Mouse (Mus musculus): ENCODE data around the gene Krt18. TPM values are rescaled to one million over a fixed set of nuclear protein-coding genes. Genes with fewer than 3 reads are reported as not detected.

Krt18 gene
- polyA plus RNA-seq, 1 experiment from 2014 or later = 9.4 TPM

DNA sequence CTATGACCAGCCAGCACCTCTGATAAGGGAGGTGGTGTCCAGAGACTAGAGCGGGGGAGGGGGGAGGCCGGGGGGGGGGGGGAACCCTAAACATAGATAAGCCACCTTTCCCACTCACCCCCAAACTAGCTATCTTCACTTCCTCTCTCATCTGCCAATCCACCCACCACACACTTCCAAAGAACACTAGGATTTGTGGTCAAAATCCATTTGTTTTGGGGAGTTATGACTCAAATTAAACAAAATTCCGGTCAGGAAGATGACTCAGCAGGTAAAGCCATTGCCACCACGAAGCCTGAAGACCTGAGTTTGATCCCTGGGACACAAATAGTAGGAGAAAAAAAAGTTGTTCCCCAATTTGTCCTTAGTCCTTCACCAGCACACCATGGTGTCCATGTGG, 13.1 kb upstream of the Krt18 start:
- Histone ChIP-seq H3K9ac (no peak overlapping the region), H3K9me3 (no peaks in the 10 kb centered on the region), H3K4me3 (replicated peaks) (no peak overlapping the region), H3K36me3 (replicated peaks) (no peaks in the 10 kb centered on the region), H3K27ac (no peak overlapping the region), H3K4me1 (peaks cover 8% of the 10 kb centered on the region; the same call in 1 of the 2 replicates), H3K4me2 (no peak overlapping the region), H3K27me3 (peaks cover 8% of the 10 kb centered on the region)
- 54% methylated on average over 4 of the region's 4 CpGs for whole genome bisulfite sequencing
- ATAC-seq (ENCODE audit: low FRiP score) = no peak

DNA sequence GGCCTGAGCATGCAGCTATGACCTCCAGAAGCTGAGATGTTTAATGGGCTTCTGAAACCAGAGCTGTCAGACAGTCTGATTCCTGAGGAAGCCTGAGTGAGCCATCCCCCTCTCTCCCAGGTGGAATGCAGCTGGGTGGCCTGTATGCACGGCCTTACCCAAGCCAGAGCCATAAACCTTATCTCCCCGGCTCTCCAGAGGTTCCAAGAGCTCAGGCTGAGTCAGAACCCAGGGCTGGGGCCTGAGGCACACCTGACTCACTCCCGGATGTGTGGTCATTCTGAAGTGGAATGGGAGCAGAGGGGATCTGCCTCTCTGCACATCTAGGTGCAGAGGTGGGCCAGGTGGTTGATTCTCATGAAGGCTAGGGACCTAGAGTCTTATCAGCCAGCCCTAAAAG, 11.9 kb upstream of the Krt18 start:
- no peak overlapping the region for H3K4me3 ChIP-seq (replicated peaks)
- no peak for ATAC-seq (ENCODE audit: low FRiP score)
- no peaks in the 10 kb centered on the region for H3K9me3 ChIP-seq
- WGBS = 54% methylated on average over 3 of the region's 3 CpGs
- H3K36me3 ChIP-seq (replicated peaks) = no peaks in the 10 kb centered on the region
- no peak overlapping the region for H3K4me2 ChIP-seq
- no peak overlapping the region for H3K27ac ChIP-seq
- H3K4me1 ChIP-seq = peaks cover 8% of the 10 kb centered on the region; the same call in 1 of the 2 replicates
- no peak overlapping the region for H3K9ac ChIP-seq
- H3K27me3 ChIP-seq = peaks cover 12% of the 10 kb centered on the region

DNA sequence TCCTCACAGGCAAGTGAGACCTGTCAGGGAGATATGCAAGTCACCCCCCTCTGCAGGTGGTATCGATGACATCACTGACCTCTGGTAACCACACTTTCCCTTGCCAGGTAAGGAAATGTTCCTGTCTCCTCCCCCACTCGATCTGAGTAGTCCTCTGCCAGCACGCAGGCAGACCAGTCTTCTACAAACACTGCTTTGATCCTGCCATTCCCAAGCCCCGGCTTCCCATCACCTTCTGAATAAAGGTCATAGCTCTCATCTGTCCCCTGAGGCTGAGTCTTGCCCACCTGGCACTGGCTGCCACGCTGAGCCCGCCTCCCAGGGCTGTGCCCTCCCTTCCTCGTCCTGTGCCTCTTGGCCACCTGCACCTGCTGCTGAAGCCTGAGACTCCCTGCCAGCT, 11.2 kb upstream of the Krt18 start:
- ATAC-seq (ENCODE audit: low FRiP score) = no peak
- Histone ChIP-seq H3K36me3 (replicated peaks) (no peaks in the 10 kb centered on the region), H3K27ac (no peak overlapping the region), H3K9ac (no peak overlapping the region), H3K4me3 (replicated peaks) (no peak overlapping the region), H3K4me2 (no peak overlapping the region), H3K9me3 (no peaks in the 10 kb centered on the region), H3K4me1 (peaks cover 8% of the 10 kb centered on the region; the same call in 1 of the 2 replicates), H3K27me3 (peaks cover 5% of the 10 kb centered on the region)
- 37% methylated on average over 7 of the region's 7 CpGs for WGBS

DNA sequence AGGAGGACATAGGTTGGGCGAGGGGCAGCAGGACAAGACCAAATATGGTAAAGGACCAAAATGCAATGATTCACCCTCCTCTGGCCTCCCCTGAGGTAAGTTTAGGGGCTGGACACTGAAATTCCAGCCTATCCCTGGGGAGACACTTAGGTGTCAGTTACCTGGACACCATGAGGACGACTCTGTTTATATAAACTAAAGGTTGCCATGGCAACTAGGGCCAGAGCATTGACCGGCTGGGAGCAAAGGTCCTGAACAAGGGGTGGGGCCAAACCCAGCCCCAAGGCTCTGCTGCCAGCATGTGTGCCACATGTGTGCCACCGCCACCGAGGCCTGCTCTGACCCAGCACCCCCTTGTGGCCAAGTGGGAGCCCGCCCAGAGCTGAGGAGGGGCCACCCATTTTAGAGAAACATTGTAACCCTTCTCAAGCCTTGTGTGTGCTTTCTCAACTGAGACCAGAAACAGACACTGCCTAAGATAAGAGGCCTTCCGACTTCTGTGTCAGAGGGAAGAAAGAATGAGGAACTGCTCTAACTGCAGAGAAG, 10.0 kb upstream of the Krt18 start:
- Histone ChIP-seq H3K9ac (no peak overlapping the region), H3K9me3 (no peaks in the 10 kb centered on the region), H3K4me3 (replicated peaks) (no peak overlapping the region), H3K4me1 (peaks cover 8% of the 10 kb centered on the region; the same call in 1 of the 2 replicates), H3K27ac (no peak overlapping the region), H3K4me2 (no peak overlapping the region), H3K27me3 (peaks cover 4% of the 10 kb centered on the region; the same call in 1 of the 2 replicates), H3K36me3 (replicated peaks) (no peaks in the 10 kb centered on the region)
- 34% methylated on average over 7 of the region's 7 CpGs for WGBS
- no peak for ATAC-seq (ENCODE audit: low FRiP score)

DNA sequence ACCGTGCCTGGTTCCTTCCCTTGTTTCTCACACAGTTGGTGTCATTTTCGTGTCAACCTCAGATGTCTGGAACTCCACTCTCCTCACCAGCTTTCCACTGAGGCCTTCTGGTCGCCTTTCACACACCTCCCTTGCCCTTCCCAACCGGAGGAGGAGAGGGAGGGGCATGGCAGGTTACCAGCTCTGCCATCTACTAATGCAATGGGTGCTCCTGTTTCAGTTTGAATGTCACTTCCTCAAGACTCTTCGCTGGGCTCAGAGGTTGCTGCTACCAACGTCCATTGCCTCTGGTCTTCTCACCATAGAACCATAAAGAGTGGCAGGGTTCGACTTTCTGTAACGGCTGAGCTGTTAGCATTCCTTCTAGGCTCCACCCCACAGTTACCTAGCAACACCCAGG, 5.5 kb upstream of the Krt18 start:
- H3K4me2 ChIP-seq = no peak overlapping the region
- H3K9me3 ChIP-seq = no peaks in the 10 kb centered on the region
- WGBS = 45% methylated on average over 8 of the region's 8 CpGs
- peaks cover 16% of the 10 kb centered on the region for H3K4me1 ChIP-seq
- H3K27me3 ChIP-seq = peaks cover 47% of the 10 kb centered on the region
- H3K9ac ChIP-seq = no peak overlapping the region
- no peaks in the 10 kb centered on the region for H3K36me3 ChIP-seq (replicated peaks)
- no peak overlapping the region for H3K4me3 ChIP-seq (replicated peaks)
- ATAC-seq (ENCODE audit: low FRiP score) = no peak
- no peak overlapping the region for H3K27ac ChIP-seq

DNA sequence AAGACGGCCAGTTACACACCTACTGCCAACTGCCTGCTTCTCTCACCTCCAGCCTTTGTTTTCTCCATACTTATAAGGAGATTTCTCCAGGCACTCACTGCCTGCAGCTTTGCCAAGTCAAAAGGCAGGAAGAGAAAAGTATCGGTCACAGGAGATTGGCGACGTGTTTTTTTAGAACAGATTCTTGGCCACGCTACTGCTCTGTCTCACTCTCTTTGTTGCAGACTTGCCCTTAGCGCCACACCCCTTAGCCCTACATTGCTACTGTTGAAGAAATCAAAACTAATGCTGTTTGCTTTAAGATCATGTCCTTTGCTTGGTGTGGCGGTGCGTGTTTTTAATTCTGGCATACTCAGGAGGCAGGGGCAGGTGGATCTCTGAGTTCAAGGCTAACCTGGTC, 4.1 kb upstream of the Krt18 start:
- peaks cover 61% of the 10 kb centered on the region for H3K27me3 ChIP-seq
- ATAC-seq (ENCODE audit: low FRiP score) = no peak
- H3K27ac ChIP-seq = no peak overlapping the region
- WGBS = 72% methylated on average over 8 of the region's 8 CpGs
- H3K36me3 ChIP-seq (replicated peaks) = no peaks in the 10 kb centered on the region
- H3K9ac ChIP-seq = no peak overlapping the region
- H3K4me2 ChIP-seq = no peak overlapping the region
- H3K4me1 ChIP-seq = peaks cover 21% of the 10 kb centered on the region
- no peaks in the 10 kb centered on the region for H3K9me3 ChIP-seq
- H3K4me3 ChIP-seq (replicated peaks) = no peak overlapping the region

DNA sequence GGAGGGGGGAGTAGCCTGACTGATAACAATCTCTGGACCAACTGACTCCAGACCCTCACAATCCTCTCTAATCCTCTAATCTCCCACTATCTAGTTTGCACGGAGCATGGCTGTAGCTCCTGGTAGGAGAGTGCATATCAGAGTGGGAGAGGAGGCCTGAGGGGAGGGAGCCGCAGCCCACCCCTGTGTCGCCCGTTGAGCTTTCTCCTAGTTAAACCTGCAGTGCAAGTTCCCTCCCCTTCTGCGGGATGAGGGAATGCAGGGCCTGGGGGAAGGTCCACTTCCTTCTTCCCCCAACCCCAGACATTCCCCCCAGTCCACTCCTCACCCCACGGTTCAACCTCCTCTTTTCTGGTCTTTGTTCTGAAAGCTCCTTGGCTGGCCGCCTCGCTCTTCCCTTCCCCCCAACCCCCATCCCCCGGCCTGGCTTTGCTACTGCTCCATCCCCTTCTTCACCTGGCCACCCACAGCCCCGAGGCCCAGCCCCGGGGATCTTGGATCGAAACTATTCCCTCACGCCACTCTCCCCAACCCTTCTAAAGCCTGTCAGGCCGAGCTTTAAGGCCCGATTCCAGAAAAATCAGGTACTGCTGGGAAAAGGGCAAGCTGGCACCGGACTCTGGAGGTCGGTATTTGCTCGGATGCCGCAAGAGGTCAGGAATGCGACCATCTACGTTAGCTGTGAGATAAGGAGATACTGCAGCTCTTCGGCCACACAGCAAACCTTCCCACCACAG, 2.7 kb upstream of the Krt18 start:
- H3K27me3 ChIP-seq = peaks cover 73% of the 10 kb centered on the region
- no peaks in the 10 kb centered on the region for H3K36me3 ChIP-seq (replicated peaks)
- H3K4me3 ChIP-seq (replicated peaks) = 0 out of 2 replicates have a peak overlapping the region, but pooled peaks have one; percentile 8
- H3K4me1 ChIP-seq = peaks cover 21% of the 10 kb centered on the region
- no peak for ATAC-seq (ENCODE audit: low FRiP score)
- no peak overlapping the region for H3K27ac ChIP-seq
- H3K9ac ChIP-seq = no peak overlapping the region
- WGBS = 4% methylated on average over 22 of the region's 22 CpGs
- H3K9me3 ChIP-seq = no peaks in the 10 kb centered on the region
- peak overlapping the region; percentile 31 for H3K4me2 ChIP-seq

DNA sequence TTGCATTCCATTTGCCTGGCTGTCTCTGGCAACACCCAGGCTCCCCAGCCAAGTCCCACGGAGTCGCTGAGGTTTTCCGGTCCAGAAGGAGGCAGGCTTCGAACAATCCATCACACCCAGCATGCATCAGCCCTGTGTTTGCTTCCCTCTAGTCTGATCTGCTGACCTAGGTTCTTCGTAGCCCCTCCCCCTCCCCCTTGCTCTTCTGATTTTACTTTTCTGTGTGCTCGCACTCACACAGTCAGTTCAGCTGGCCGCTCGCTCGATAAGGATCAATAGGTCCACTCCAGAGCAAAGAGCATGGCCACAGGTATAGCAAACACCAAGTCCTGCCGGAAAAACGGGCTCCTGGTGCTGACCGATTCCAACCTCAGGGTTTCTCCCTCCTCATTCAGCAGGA, 1.6 kb upstream of the Krt18 start:
- 14% methylated on average over 12 of the region's 12 CpGs for WGBS
- Histone ChIP-seq H3K9ac (no peak overlapping the region), H3K4me2 (no peak overlapping the region), H3K4me3 (replicated peaks) (no peak overlapping the region), H3K4me1 (peaks cover 21% of the 10 kb centered on the region), H3K27ac (no peak overlapping the region), H3K36me3 (replicated peaks) (no peaks in the 10 kb centered on the region), H3K9me3 (no peaks in the 10 kb centered on the region), H3K27me3 (peaks cover 70% of the 10 kb centered on the region)
- no peak for ATAC-seq (ENCODE audit: low FRiP score)

DNA sequence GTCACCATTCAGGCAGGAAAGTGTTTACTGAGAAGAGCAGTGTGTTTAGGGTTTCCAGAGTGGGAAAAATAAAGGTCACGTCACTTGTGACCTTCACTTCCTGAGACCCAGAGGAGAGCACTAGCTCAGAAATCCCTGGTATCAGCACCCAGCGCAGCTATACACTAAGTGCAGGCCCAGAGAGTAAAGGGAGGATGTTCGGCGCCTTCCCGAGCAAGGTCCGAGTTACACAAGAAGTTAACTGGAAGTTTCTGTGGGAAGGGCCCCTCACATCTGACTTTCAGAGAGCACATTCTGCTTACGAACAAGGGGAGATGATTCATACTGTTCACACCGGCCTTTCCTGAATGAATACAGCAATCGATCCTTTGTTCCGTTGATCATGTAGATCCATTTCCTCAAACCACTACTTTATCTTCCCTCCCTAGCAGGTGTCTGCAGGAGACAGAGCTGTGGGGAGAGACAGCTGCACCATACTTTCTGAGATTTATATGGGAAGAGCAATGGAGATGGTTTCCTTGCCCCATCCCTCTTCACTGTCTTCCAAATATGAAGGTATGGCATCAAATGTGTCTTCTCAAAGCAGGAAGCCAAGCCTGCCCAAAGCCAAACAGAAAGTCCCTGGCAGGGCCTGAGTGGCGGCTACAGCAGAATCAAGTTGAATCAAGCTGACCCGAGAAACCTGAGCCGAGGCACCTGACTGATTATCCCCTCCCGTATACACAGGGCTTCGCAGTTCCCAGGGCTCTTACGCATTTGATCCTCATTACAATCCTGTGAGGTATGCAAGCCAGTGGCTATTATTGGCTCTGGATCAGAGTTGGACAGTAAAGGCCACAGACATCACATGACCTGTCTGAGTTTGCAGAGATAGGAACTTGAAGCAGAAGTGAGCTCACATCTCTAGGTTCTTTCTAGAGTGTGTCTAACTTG, 6.4 kb downstream of the Krt18 start:
- Histone ChIP-seq H3K4me1 (no peaks in the 10 kb centered on the region), H3K36me3 (replicated peaks) (no peaks in the 10 kb centered on the region), H3K9ac (no peak overlapping the region), H3K27ac (no peak overlapping the region; the same call in 1 of the 2 replicates), H3K4me2 (no peak overlapping the region), H3K27me3 (peaks cover 8% of the 10 kb centered on the region; the same call in 1 of the 2 replicates), H3K9me3 (no peaks in the 10 kb centered on the region), H3K4me3 (replicated peaks) (no peak overlapping the region)
- 64% methylated on average over 16 of the region's 16 CpGs for WGBS
- ATAC-seq (ENCODE audit: low FRiP score) = no peak

DNA sequence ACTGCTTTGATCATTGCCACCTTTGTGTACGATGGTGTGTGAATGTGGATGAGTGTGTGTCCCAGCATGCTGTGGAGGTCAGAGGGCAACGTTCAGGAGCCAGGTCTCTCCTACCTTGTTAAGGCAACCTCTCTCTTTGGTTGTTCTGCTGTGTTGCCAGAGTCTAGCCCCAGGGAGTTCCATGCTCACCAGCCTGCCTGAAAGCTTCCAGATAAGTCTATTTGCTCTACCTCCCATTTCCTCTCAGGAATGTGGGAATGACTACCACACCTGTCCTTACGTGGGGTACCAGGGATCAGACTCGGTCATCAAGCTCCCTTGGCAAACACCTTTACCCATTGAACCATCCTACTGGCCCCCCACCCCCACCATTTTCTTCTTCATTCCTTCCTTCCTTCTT, 12.3 kb downstream of the Krt18 start:
- Histone ChIP-seq H3K4me3 (replicated peaks) (no peak overlapping the region), H3K27me3 (no peaks in the 10 kb centered on the region), H3K4me2 (no peak overlapping the region), H3K36me3 (replicated peaks) (no peaks in the 10 kb centered on the region), H3K9me3 (no peaks in the 10 kb centered on the region), H3K9ac (no peak overlapping the region), H3K27ac (no peak overlapping the region), H3K4me1 (no peaks in the 10 kb centered on the region)
- WGBS = 83% methylated on average over 4 of the region's 4 CpGs
- no peak for ATAC-seq (ENCODE audit: low FRiP score)

DNA sequence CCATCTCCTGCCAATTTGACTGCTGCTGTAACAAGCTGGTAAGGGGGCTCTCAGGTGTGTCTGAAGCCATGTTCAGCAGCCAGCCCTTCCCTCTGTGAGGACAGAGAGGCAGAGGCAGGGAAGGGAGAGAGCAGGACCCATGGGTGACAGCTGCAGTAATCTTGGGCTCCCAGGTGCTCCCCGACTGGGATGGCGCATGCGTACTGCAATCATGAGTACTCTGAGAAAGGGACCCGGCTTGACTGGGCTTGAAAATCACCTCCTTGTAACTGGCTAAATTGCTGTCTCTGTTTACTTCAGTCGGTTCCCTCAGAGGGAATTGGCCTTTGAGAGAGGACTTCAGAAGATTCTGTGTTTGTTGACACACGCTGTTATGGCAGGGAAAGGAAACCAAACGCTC, 14.0 kb downstream of the Krt18 start:
- H3K9me3 ChIP-seq = no peaks in the 10 kb centered on the region

DNA sequence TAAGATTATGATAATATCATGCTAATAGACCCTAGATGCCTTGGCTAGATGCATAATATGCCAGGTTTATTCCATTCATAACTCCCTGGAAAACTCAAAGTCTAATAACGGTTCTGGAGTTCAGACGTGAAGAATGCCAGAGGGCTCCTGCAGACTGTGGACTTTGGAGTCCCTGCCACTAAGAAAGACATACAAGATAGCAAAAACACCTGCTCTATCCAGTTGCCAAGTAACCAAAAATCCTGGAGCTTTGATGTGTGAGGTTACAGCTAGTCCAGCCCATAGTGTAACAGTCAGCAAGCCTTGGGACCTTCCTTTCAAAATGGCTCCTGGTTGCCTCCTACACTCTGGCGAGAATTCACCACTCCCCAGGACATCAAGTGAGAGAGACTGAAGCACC, 16.8 kb downstream of the Krt18 start:
- no peak overlapping the region for H3K27ac ChIP-seq
- no peak for ATAC-seq (ENCODE audit: low FRiP score)
- WGBS = 89% methylated on average over 3 of the region's 3 CpGs
- no peak overlapping the region for H3K4me2 ChIP-seq
- H3K4me1 ChIP-seq = no peaks in the 10 kb centered on the region
- no peaks in the 10 kb centered on the region for H3K9me3 ChIP-seq
- H3K4me3 ChIP-seq (replicated peaks) = no peak overlapping the region
- 0 out of 2 replicates have a peak, but pooled peaks cover 6% of the 10 kb centered on the region for H3K27me3 ChIP-seq
- H3K9ac ChIP-seq = no peak overlapping the region
- H3K36me3 ChIP-seq (replicated peaks) = no peaks in the 10 kb centered on the region

More for the DNA sequence above, 14.0 kb downstream of the Krt18 start:
- H3K27ac ChIP-seq = no peak overlapping the region
- ATAC-seq (ENCODE audit: low FRiP score) = no peak
- H3K4me3 ChIP-seq (replicated peaks) = no peak overlapping the region
- no peaks in the 10 kb centered on the region for H3K36me3 ChIP-seq (replicated peaks)
- WGBS = 73% methylated on average over 7 of the region's 7 CpGs
- H3K4me1 ChIP-seq = no peaks in the 10 kb centered on the region
- H3K9ac ChIP-seq = no peak overlapping the region
- H3K27me3 ChIP-seq = 0 out of 2 replicates have a peak, but pooled peaks cover 6% of the 10 kb centered on the region
- no peak overlapping the region for H3K4me2 ChIP-seq
